19 mouse cellular contexts compared by ENCODE assay signal in the genomic region with DNA sequence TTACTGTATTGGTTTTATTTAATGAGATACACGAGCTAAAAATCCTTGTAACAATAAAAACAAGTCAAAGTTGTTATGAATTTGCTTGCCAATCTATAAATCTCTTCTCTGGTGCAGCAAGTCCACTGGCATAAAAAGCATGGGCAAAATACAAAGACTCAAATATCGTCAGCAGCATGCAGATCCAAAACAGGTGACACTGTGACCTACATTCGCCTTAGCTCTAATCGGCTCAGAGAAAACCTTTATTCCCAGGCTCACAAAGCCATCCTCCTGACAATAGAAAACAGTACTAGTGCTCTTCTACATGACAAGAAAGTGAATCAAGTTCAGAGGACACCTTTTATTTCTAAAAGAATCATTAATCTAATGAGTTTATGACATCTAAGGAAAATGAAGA.
DNase-seq lines count a peak whose midpoint lies in the region; ATAC-seq and TF ChIP-seq lines count a peak whose summit lies in the region.
"Had no signal": no experiment of that assay in that cellular context is flagged by ENCODE, and none has a peak within 500 bp of the region (broad histone marks: within the 10 kb centered on the region; RNA-seq: fewer than 3 reads in every experiment).

No protein-coding gene starts in this region.

- intact Hi-C loops in gastrocnemius, postnatal 36 days (cut with DNase I), result loop anchor here (10.0 kb wide), 1 partner anchor 275 kb away; no protein-coding TSS in a partner anchor

- no peak for TF ChIP-seq POLR2A in liver, adult 2 months (IDR thresholded peaks at IDR 0.05; ENCODE audit: extremely low read depth, insufficient read depth, low read length)
- no peak for TF ChIP-seq POLR2A in lung, adult 2 months (IDR thresholded peaks at IDR 0.05; ENCODE audit: borderline replicate concordance, extremely low read depth, low read depth, low read length)

- ATAC-seq in liver, postnatal 0 days, result no peak
- ATAC-seq: forebrain, embryonic 15.5 days; hindbrain, embryonic 16.5 days; inflammation-experienced regulatory T-cells, adult 6 months; intestine, postnatal 0 days had no signal

- peak; percentile 35 to 58 for DNase-seq in cerebellum, adult 18-20 months
- DNase-seq in cerebellum, adult 11 months, result no peak
- peak; percentile 88 for DNase-seq in liver, adult 2 months (ENCODE audit: extremely low read depth, low read depth, low spot score)
- DNase-seq in liver, postnatal 0 days, result no peak
- DNase-seq in cerebellum, adult 9-10 months, result peak; percentile 60
- peak; percentile 15 for DNase-seq in retina, embryonic 14.5 days (ENCODE audit: low spot score)
- no peak for DNase-seq in lung, adult 2 months
- DNase-seq in gastrocnemius, postnatal 36 days, result no peak
- DNase-seq: adrenal gland, adult 2 months; adrenal gland, postnatal 36 days; gastrocnemius, postnatal 14 days; heart, postnatal 36 days had no signal

- no peaks in the 10 kb centered on the region for H3K27me3 ChIP-seq in liver, adult 2 months (ENCODE audit: control insufficient read depth, insufficient read depth, low read length)
- no peaks in the 10 kb centered on the region for H3K27me3 ChIP-seq in liver, postnatal 0 days (ENCODE audit: insufficient read depth, low read length)
- H3K27me3 ChIP-seq: embryonic facial prominence, embryonic 12.5 days; forebrain, embryonic 15.5 days; heart, embryonic 13.5 days; hindbrain, embryonic 12.5 days had no signal

- H3K36me3 ChIP-seq in liver, adult 2 months (ENCODE audit: control insufficient read depth, insufficient read depth, low read length), result no peaks in the 10 kb centered on the region; the same call in 1 of the 2 replicates
- H3K36me3 ChIP-seq in liver, postnatal 0 days (replicated peaks; ENCODE audit: insufficient read depth, low read length), result no peaks in the 10 kb centered on the region
- H3K36me3 ChIP-seq: embryonic facial prominence, embryonic 12.5 days; forebrain, embryonic 15.5 days had no signal

- 23% methylated on average over 4 of the region's 4 CpGs for WGBS in liver, adult 2 months
- 70% methylated on average over 4 of the region's 4 CpGs for WGBS in liver, postnatal 0 days (ENCODE audit: insufficient replicate concordance)
- WGBS in lung, adult 2 months, result 82% methylated on average over 4 of the region's 4 CpGs

- H3K4me3 ChIP-seq in liver, adult 2 months (ENCODE audit: insufficient read depth, low read depth, low read length), result no peak overlapping the region
- no peak overlapping the region for H3K4me3 ChIP-seq in liver, postnatal 0 days (ENCODE audit: low read depth, low read length)
- H3K4me3 ChIP-seq in lung, adult 2 months (replicated peaks; ENCODE audit: extremely low read depth, low read depth, low read length), result no peak overlapping the region
- H3K4me3 ChIP-seq: embryonic facial prominence, embryonic 12.5 days; forebrain, embryonic 15.5 days; heart, embryonic 13.5 days; hindbrain, embryonic 12.5 days had no signal

- no peak overlapping the region for H3K27ac ChIP-seq in liver, adult 2 months (replicated peaks; ENCODE audit: insufficient read depth, low read depth, low read length)
- no peak overlapping the region for H3K27ac ChIP-seq in liver, postnatal 0 days (ENCODE audit: low read depth)
- H3K27ac ChIP-seq: embryonic facial prominence, embryonic 12.5 days; forebrain, embryonic 15.5 days; heart, embryonic 13.5 days; hindbrain, embryonic 12.5 days had no signal

- no peaks in the 10 kb centered on the region for H3K9me3 ChIP-seq in liver, postnatal 0 days (ENCODE audit: low read length)
- H3K9me3 ChIP-seq: embryonic facial prominence, embryonic 12.5 days; forebrain, embryonic 15.5 days; heart, embryonic 13.5 days; hindbrain, embryonic 12.5 days had no signal

- H3K4me2 ChIP-seq in liver, postnatal 0 days (ENCODE audit: low read depth, low read length), result no peak overlapping the region
- H3K4me2 ChIP-seq: embryonic facial prominence, embryonic 12.5 days; forebrain, embryonic 15.5 days; heart, embryonic 13.5 days; hindbrain, embryonic 12.5 days had no signal

- H3K79me2 ChIP-seq in liver, adult 2 months (ENCODE audit: control insufficient read depth, insufficient read depth, low read length), result peaks cover 11% of the 10 kb centered on the region; the same call in 1 of the 2 replicates

- no peak for TF ChIP-seq EP300 in liver, postnatal 0 days (IDR thresholded peaks at IDR 0.05; ENCODE audit: low read depth)

- no peak for TF ChIP-seq CTCF in liver, adult 2 months (IDR thresholded peaks at IDR 0.05; ENCODE audit: low read depth, low read length)
- no peak for TF ChIP-seq CTCF in liver, postnatal 0 days (IDR thresholded peaks at IDR 0.05; ENCODE audit: low read depth)
- no peak for TF ChIP-seq CTCF in lung, adult 2 months (IDR thresholded peaks at IDR 0.05; ENCODE audit: insufficient read depth, low read length)

- no peak overlapping the region for H3K9ac ChIP-seq in liver, adult 2 months (ENCODE audit: low read depth, low read length)
- no peak overlapping the region for H3K9ac ChIP-seq in liver, postnatal 0 days (replicated peaks)
- H3K9ac ChIP-seq: embryonic facial prominence, embryonic 12.5 days; forebrain, embryonic 15.5 days; heart, embryonic 13.5 days; hindbrain, embryonic 12.5 days had no signal

- peaks cover 7% of the 10 kb centered on the region; the same call in 1 of the 2 replicates for H3K4me1 ChIP-seq in liver, adult 2 months (ENCODE audit: control insufficient read depth, insufficient read depth, low read length)
- no peaks in the 10 kb centered on the region; the same call in 1 of the 2 replicates for H3K4me1 ChIP-seq in liver, postnatal 0 days (ENCODE audit: insufficient read depth)
- H3K4me1 ChIP-seq in lung, adult 2 months (ENCODE audit: control insufficient read depth, insufficient read depth, low read length), result no peaks in the 10 kb centered on the region; the same call in 1 of the 2 replicates
- H3K4me1 ChIP-seq: embryonic facial prominence, embryonic 12.5 days; forebrain, embryonic 15.5 days; heart, embryonic 13.5 days; hindbrain, embryonic 12.5 days had no signal

Comparison
In these comparisons a context has a peak if more than half of its experiments do, and no peak if none do; other contexts are left out.
1. DNase-seq: peak in cerebellum, adult 18-20 months (2 of 2), liver, adult 2 months (single experiment), cerebellum, adult 9-10 months (single experiment) and retina, embryonic 14.5 days (single experiment); none in cerebellum, adult 11 months (single experiment), liver, postnatal 0 days (single experiment), lung, adult 2 months (single experiment) and gastrocnemius, postnatal 36 days (0 of 2).